9 mouse cellular contexts compared by ENCODE assay signal in genomic region chr11:74720668-74721067, GRCm38 (mm10). TPM values are rescaled to one million over a fixed set of nuclear protein-coding genes. Genes with fewer than 3 reads are reported as not detected.
DNase-seq lines count a peak whose midpoint lies in the region; ATAC-seq and TF ChIP-seq lines count a peak whose summit lies in the region.
"Had no signal": no experiment of that assay in that cellular context is flagged by ENCODE, and none has a peak within 500 bp of the region (broad histone marks: within the 10 kb centered on the region; RNA-seq: fewer than 3 reads in every experiment).

No protein-coding gene starts in this region.

- TF ChIP-seq EP300 in liver, embryonic 14.5 days (IDR thresholded peaks at IDR 0.05; ENCODE audit: low read depth): no peak

- H3K4me3 ChIP-seq in heart, embryonic 15.5 days: no peak overlapping the region
- peak overlapping the region; percentile 95 for H3K4me3 ChIP-seq in E14TG2a.4 (replicated peaks; ENCODE audit: low read length)
- peak overlapping the region in 1 of 2 experiments; percentile 35; a peak in 2 of 4 replicates for H3K4me3 ChIP-seq in liver, embryonic 14.5 days (ENCODE audit: insufficient read depth in 1 of 2, low read depth in 2 of 2, low read length in 2 of 2)

- peaks cover 39% of the 10 kb centered on the region for H3K4me1 ChIP-seq in heart, embryonic 15.5 days (replicated peaks)
- H3K4me1 ChIP-seq in E14TG2a.4 (replicated peaks; ENCODE audit: low read depth, low read length): peaks cover 72% of the 10 kb centered on the region
- peaks cover 10 to 22% of the 10 kb centered on the region in 2 experiments for H3K4me1 ChIP-seq in liver, embryonic 14.5 days (replicated peaks; ENCODE audit: control insufficient read depth in 2 of 2, insufficient read depth in 2 of 2, low read length in 1 of 2)

- H3K9me3 ChIP-seq in heart, embryonic 15.5 days (replicated peaks): no peaks in the 10 kb centered on the region
- no peaks in the 10 kb centered on the region for H3K9me3 ChIP-seq in E14TG2a.4 (ENCODE audit: low read length)
- no peaks in the 10 kb centered on the region for H3K9me3 ChIP-seq in liver, embryonic 14.5 days (ENCODE audit: control insufficient read depth, low read length)

- WGBS in heart, embryonic 15.5 days: 24% methylated on average over 1 of the region's 1 CpGs
- WGBS in liver, embryonic 14.5 days (ENCODE audit: insufficient replicate concordance): 63% methylated on average over 1 of the region's 1 CpGs

- ATAC-seq in heart, embryonic 15.5 days (replicated peaks; ENCODE audit: insufficient number of reproducible peaks, insufficient read depth, low FRiP score, low read depth): no peak
- ATAC-seq in liver, embryonic 14.5 days (ENCODE audit: insufficient read depth): no peak
- ATAC-seq in inflammation-experienced regulatory T-cells, adult 6 months: no peak

- peak overlapping the region; percentile 41 for H3K4me2 ChIP-seq in heart, embryonic 15.5 days
- peak overlapping the region; percentile 58 for H3K4me2 ChIP-seq in liver, embryonic 14.5 days (ENCODE audit: low read depth)

- no peak for DNase-seq in heart, adult 9 months (ENCODE audit: low spot score in 2 of 2)
- DNase-seq in ZHBTc4 (ENCODE audit: low read depth, low spot score): peak; percentile 72
- DNase-seq in liver, embryonic 14.5 days (ENCODE audit: low read depth in 3 of 3, low spot score in 3 of 3): no peak
- no peak for DNase-seq in left cerebral cortex, adult 8-10 months (ENCODE audit: low spot score in 2 of 2)
- no peak for DNase-seq in layer of hippocampus, adult 8-10 months (ENCODE audit: low spot score in 2 of 2)
- DNase-seq: lung, adult 18-20 months had no signal

- TF ChIP-seq CTCF in E14TG2a.4 (conservative IDR thresholded peaks at IDR 0.05; ENCODE audit: low read length): no peak
- TF ChIP-seq CTCF in liver, embryonic 14.5 days (IDR thresholded peaks at IDR 0.05; ENCODE audit: low read depth): no peak

- H3K27ac ChIP-seq in heart, embryonic 15.5 days: no peak overlapping the region
- peak overlapping the region; percentile 20; the same call in 1 of the 2 replicates for H3K27ac ChIP-seq in liver, embryonic 14.5 days

- H3K9ac ChIP-seq in heart, embryonic 15.5 days: no peak overlapping the region
- H3K9ac ChIP-seq in liver, embryonic 14.5 days (replicated peaks): 0 out of 2 replicates have a peak overlapping the region, but pooled peaks have one; percentile 14

- H3K36me3 ChIP-seq in heart, embryonic 15.5 days: no peaks in the 10 kb centered on the region
- H3K36me3 ChIP-seq in E14TG2a.4 (ENCODE audit: insufficient read depth, low read length): no peaks in the 10 kb centered on the region
- no peaks in the 10 kb centered on the region; the same call in 1 of the 2 replicates for H3K36me3 ChIP-seq in liver, embryonic 14.5 days (replicated peaks; ENCODE audit: control insufficient read depth, insufficient read depth, low read depth)

- no peaks in the 10 kb centered on the region for H3K27me3 ChIP-seq in heart, embryonic 15.5 days
- no peaks in the 10 kb centered on the region for H3K27me3 ChIP-seq in E14TG2a.4 (ENCODE audit: insufficient read depth, low read length)
- no peaks in the 10 kb centered on the region for H3K27me3 ChIP-seq in liver, embryonic 14.5 days (ENCODE audit: control insufficient read depth, insufficient read depth, low read length)

RNA-seq across cellular contexts. Expression of gene Pafah1b1, which starts 3.8 kb away (rescaled TPM):
- 38.7 and 46.9 TPM in 2 replicates for polyA plus RNA-seq in heart, embryonic 15.5 days (2015; fragmentation: Nextera tagmentation; extraction: Ambion mirVana)
- polyA plus RNA-seq in liver, embryonic 14.5 days (2012; rRNA removed): 11.1 and 18.2 TPM in 2 replicates
- 42.1 and 43.8 TPM in 2 replicates for polyA plus RNA-seq in liver, embryonic 14.5 days (2014; fragmentation: Nextera tagmentation; extraction: Ambion mirVana)
- 10 to 100 TPM; 79.4 to 92.1 (median 81.5) TPM for polyA plus RNA-seq in inflammation-experienced regulatory T-cells, adult 6 months (2017; shearing (Covaris generic))
- 100 to 1,000 TPM; 355 to 437 (median 395) TPM for total RNA-seq in left cerebral cortex, adult 8-10 months (2022)
- 100 to 1,000 TPM; 310 to 407 (median 358) TPM for total RNA-seq in layer of hippocampus, adult 8-10 months (2022)

RNA-seq across cellular contexts. Expression of gene Mettl16, which starts 50.0 kb away (rescaled TPM):
- 28.0 and 30.5 TPM in 2 replicates for polyA plus RNA-seq in heart, embryonic 15.5 days (2015; fragmentation: Nextera tagmentation; extraction: Ambion mirVana)
- 3.1 and 9.3 TPM in 2 replicates for polyA plus RNA-seq in liver, embryonic 14.5 days (2012; rRNA removed)
- polyA plus RNA-seq in liver, embryonic 14.5 days (2014; fragmentation: Nextera tagmentation; extraction: Ambion mirVana): 14.6 and 16.5 TPM in 2 replicates
- 10 to 100 TPM; 29.2 to 32.2 (median 31.5) TPM for polyA plus RNA-seq in inflammation-experienced regulatory T-cells, adult 6 months (2017; shearing (Covaris generic))
- 10 to 100 TPM; 19.4 to 25.3 (median 24.4) TPM for total RNA-seq in left cerebral cortex, adult 8-10 months (2022)
- 10 to 100 TPM; 23.4 to 33.0 (median 30.0) TPM for total RNA-seq in layer of hippocampus, adult 8-10 months (2022)
